Comparison of ENCODE assay signal across 7 mouse cellular contexts in the genomic region with DNA sequence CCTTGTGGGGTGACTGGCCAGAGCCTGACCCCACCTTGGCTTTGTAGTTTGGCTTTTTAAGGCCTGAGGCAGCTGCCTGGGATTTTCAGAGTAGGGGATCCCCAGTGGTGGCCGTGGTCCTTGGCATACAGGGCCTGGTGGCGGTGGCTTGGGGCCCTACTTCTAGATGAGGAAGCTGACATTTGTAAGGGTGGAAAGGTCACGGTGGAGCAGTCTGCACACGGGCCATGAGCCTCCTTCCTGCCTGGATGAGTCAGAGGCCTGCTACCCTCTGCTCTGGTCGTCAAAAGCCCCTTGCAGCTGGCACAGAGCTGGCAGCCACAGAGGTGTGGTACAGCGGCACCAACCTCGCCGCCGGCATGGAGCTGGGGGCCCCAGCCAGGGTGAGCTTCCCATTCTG. TPM values are rescaled to one million over a fixed set of nuclear protein-coding genes. Genes with fewer than 3 reads are reported as not detected.
DNase-seq lines count a peak whose midpoint lies in the region; ATAC-seq and TF ChIP-seq lines count a peak whose summit lies in the region.

No protein-coding gene starts in this region.

- H3K27ac ChIP-seq in bone marrow, adult 2 months (ENCODE audit: control insufficient read depth, insufficient read depth, low read depth, low read length, poor library complexity), result peak overlapping the region; percentile 94
- peak overlapping the region; percentile 38; the same call in 1 of the 2 replicates for H3K27ac ChIP-seq in hindbrain, postnatal 0 days

- peak; percentile 52 to 64 for DNase-seq in lung, adult 18-20 months
- no peak for DNase-seq in lung, adult 2 months
- DNase-seq in hindbrain, postnatal 0 days (ENCODE audit: low spot score), result no peak
- DNase-seq in naive thymus-derived CD4-positive, alpha-beta T cell, adult 2 months (ENCODE audit: low read depth), result peak; percentile 79
- DNase-seq in left cerebral cortex, postnatal 25 days (ENCODE audit: low spot score in 2 of 2), result no peak

- no peak overlapping the region for H3K9ac ChIP-seq in hindbrain, postnatal 0 days (replicated peaks; ENCODE audit: low read length)

- no peak for TF ChIP-seq POLR2A in lung, adult 2 months (IDR thresholded peaks at IDR 0.05; ENCODE audit: borderline replicate concordance, extremely low read depth, low read depth, low read length)
- TF ChIP-seq POLR2A in bone marrow, adult 2 months (IDR thresholded peaks at IDR 0.05; ENCODE audit: borderline replicate concordance, control insufficient read depth, low read depth, low read length), result peak; percentile 47; the same call in 1 of the 2 replicates

- ATAC-seq in hindbrain, postnatal 0 days, result no peak
- ATAC-seq in megakaryocyte-erythroid progenitor cell, adult 5-6 weeks (replicated peaks; ENCODE audit: low FRiP score, low TSS enrichment, poor library complexity, severe bottlenecking), result no peak

- TF ChIP-seq CTCF in lung, adult 2 months (IDR thresholded peaks at IDR 0.05; ENCODE audit: insufficient read depth, low read length), result no peak
- no peak for TF ChIP-seq CTCF in bone marrow, adult 2 months (IDR thresholded peaks at IDR 0.05; ENCODE audit: control insufficient read depth, insufficient read depth, low read length)
- no peak for TF ChIP-seq CTCF in hindbrain, postnatal 0 days (IDR thresholded peaks at IDR 0.05; ENCODE audit: low read depth)

- H3K9me3 ChIP-seq in hindbrain, postnatal 0 days (ENCODE audit: low read length), result no peaks in the 10 kb centered on the region

- no peak overlapping the region for H3K4me3 ChIP-seq in lung, adult 2 months (replicated peaks; ENCODE audit: extremely low read depth, low read depth, low read length)
- H3K4me3 ChIP-seq in bone marrow, adult 2 months (replicated peaks; ENCODE audit: control insufficient read depth, low read depth, low read length), result no peak overlapping the region
- no peak overlapping the region for H3K4me3 ChIP-seq in hindbrain, postnatal 0 days (ENCODE audit: low read length)

- intact Hi-C loops in left cerebral cortex, postnatal 25 days (cut with DNase I), result no loop called here

- H3K4me1 ChIP-seq in lung, adult 2 months (ENCODE audit: control insufficient read depth, insufficient read depth, low read length), result peaks cover 8% of the 10 kb centered on the region
- H3K4me1 ChIP-seq in bone marrow, adult 2 months (ENCODE audit: control insufficient read depth, insufficient read depth, low read length), result peaks cover 6% of the 10 kb centered on the region; the same call in 1 of the 2 replicates
- H3K4me1 ChIP-seq in hindbrain, postnatal 0 days (ENCODE audit: insufficient read depth, low read length), result peaks cover 3% of the 10 kb centered on the region; the same call in 1 of the 2 replicates

- H3K27me3 ChIP-seq in hindbrain, postnatal 0 days (ENCODE audit: insufficient read depth, low read length), result no peaks in the 10 kb centered on the region

- 51% methylated on average over 9 of the region's 9 CpGs for WGBS in lung, adult 2 months
- WGBS in bone marrow, adult 2 months, result 8% methylated on average over 9 of the region's 9 CpGs
- 56% methylated on average over 9 of the region's 9 CpGs for WGBS in hindbrain, postnatal 0 days

- H3K36me3 ChIP-seq in hindbrain, postnatal 0 days (ENCODE audit: insufficient read depth, low read length), result 0 out of 2 replicates have a peak, but pooled peaks cover 7% of the 10 kb centered on the region

- H3K4me2 ChIP-seq in hindbrain, postnatal 0 days (ENCODE audit: low read depth, low read length), result no peak overlapping the region

RNA-seq across cellular contexts. Expression of a gene that starts 9.6 kb away (rescaled TPM):
- 141 and 163 TPM in 2 replicates for polyA plus RNA-seq in lung, adult 2 months (2012; rRNA removed)
- polyA plus RNA-seq in bone marrow, adult 2 months (2011; ENCODE audit: insufficient read depth, insufficient read length, low replicate concordance, missing spikeins), result 25.9 and 26.5 TPM in 2 replicates
- total RNA-seq in hindbrain, postnatal 0 days (2014; rRNA removed), result 81.4 and 112 TPM in 2 replicates
- polyA plus RNA-seq in hindbrain, postnatal 0 days (2015; fragmentation: Nextera tagmentation; extraction: Ambion mirVana), result 29.7 and 35.1 TPM in 2 replicates
- total RNA-seq in left cerebral cortex, postnatal 25 days (2021), result 10 to 100 TPM; 19.3 to 21.1 TPM
- total RNA-seq in megakaryocyte-erythroid progenitor cell, adult 5-6 weeks (2014; fragmentation: Nextera tagmentation), result 17.6 and 38.9 TPM in 2 replicates
- total RNA-seq in megakaryocyte-erythroid progenitor cell, adult 5-6 weeks (2017), result 21.3 and 22.9 TPM in 2 replicates

RNA-seq across cellular contexts. Expression of a gene that starts 32.1 kb away (rescaled TPM):
- 117 and 127 TPM in 2 replicates for polyA plus RNA-seq in lung, adult 2 months (2012; rRNA removed)
- 20.1 and 34.8 TPM in 2 replicates for polyA plus RNA-seq in bone marrow, adult 2 months (2011; ENCODE audit: insufficient read depth, insufficient read length, low replicate concordance, missing spikeins)
- 253 and 260 TPM in 2 replicates for total RNA-seq in hindbrain, postnatal 0 days (2014; rRNA removed)
- 53.5 and 60.3 TPM in 2 replicates for polyA plus RNA-seq in hindbrain, postnatal 0 days (2015; fragmentation: Nextera tagmentation; extraction: Ambion mirVana)
- total RNA-seq in left cerebral cortex, postnatal 25 days (2021), result 100 to 1,000 TPM; 272 to 289 TPM
- 26.7 and 32.2 TPM in 2 replicates for total RNA-seq in megakaryocyte-erythroid progenitor cell, adult 5-6 weeks (2014; fragmentation: Nextera tagmentation)
- 5.6 and 8.6 TPM in 2 replicates for total RNA-seq in megakaryocyte-erythroid progenitor cell, adult 5-6 weeks (2017)

RNA-seq across cellular contexts. Expression of a gene that starts 51.8 kb away (rescaled TPM):
- not detected in 2 replicates for polyA plus RNA-seq in lung, adult 2 months (2012; rRNA removed)
- polyA plus RNA-seq in bone marrow, adult 2 months (2011; ENCODE audit: insufficient read depth, insufficient read length, low replicate concordance, missing spikeins), result not detected in 2 replicates
- total RNA-seq in hindbrain, postnatal 0 days (2014; rRNA removed), result not detected in 2 replicates
- 0.25 and 0.32 TPM in 2 replicates for polyA plus RNA-seq in hindbrain, postnatal 0 days (2015; fragmentation: Nextera tagmentation; extraction: Ambion mirVana)
- total RNA-seq in left cerebral cortex, postnatal 25 days (2021), result not detected
- total RNA-seq in megakaryocyte-erythroid progenitor cell, adult 5-6 weeks (2014; fragmentation: Nextera tagmentation), result not detected in 2 replicates
- not detected in 2 replicates for total RNA-seq in megakaryocyte-erythroid progenitor cell, adult 5-6 weeks (2017)

Comparison
In these comparisons a context has a peak if more than half of its experiments do, and no peak if none do; other contexts are left out.
1. DNase-seq: peak in lung, adult 18-20 months (2 of 2) and naive thymus-derived CD4-positive, alpha-beta T cell, adult 2 months (single experiment); none in lung, adult 2 months (single experiment), hindbrain, postnatal 0 days (single experiment) and left cerebral cortex, postnatal 25 days (0 of 2).